Mouse (Mus musculus): ENCODE measurements around the gene Atp5h.

DNA sequence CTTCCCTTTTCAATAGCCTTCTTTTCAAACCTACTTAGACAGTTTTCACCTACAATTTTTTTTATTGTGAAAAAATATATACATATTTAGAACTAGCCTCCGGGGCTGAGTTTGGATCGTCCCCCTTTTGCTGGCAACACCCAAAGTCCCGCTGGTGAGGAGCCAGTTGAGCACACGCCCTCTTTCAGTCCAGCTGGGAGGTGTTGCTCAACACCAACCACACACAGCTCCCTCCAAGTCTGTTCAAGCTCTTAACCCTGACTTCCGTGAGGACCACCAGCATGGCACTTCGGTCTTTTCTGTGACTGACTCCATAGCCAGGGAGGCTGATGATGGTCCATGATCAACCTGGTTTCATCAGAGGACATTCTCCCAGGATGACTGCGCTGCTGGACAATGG, 21.7 kb downstream of the Atp5h start:
- TF ChIP-seq POLR2A (IDR thresholded peaks at IDR 0.05; ENCODE audit: borderline replicate concordance, low read depth, low read length) (no peak), CTCF (IDR thresholded peaks at IDR 0.05; ENCODE audit: low read depth, low read length) (no peak)
